ENCODE assay signal across 19 mouse cellular contexts in the genomic region with DNA sequence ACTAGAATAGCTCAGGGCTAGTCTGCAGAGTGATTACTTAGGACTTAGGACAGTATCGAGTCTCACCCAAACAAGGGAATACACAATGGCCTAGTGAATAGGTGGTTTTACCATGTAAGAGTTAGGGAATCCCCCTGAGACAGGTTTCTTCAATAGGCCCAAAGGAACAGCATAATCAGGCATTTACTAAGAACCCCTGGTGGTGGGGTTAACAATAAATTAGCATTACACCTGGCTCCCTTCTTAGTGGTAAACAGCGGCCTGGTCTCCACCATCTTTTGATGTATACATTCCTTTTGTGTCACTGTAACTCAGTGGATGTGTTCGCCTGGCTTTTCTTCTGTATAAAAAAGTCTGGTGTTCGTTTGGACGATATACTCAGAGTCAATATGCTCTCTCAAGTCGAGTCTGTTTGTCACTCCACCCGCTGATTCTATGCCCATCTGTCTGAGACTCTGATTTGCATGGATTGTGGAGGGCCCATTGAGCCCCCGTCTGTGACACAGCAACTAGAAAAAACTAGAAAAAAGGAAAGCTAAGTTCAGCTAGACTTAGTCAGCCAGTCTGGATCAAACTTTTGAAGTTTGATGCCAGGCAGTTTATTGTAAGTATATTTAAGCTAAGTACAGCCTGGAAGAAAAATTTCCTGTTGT.
"Had no signal": no experiment of that assay in that cellular context is flagged by ENCODE, and none has a peak within 500 bp of the region (broad histone marks: within the 10 kb centered on the region; RNA-seq: fewer than 3 reads in every experiment).

No protein-coding gene starts in this region.

- H3K9ac ChIP-seq: limb, embryonic 12.5 days; liver, embryonic 13.5 days; liver, postnatal 0 days; lung, embryonic 15.5 days; midbrain, embryonic 15.5 days; neural tube, embryonic 12.5 days; stomach, embryonic 15.5 days had no signal

- H3K4me1 ChIP-seq: liver, embryonic 13.5 days; megakaryocyte, embryonic 14.5 days; midbrain, embryonic 15.5 days; stomach, embryonic 15.5 days had no signal

- DNase-seq: kidney, adult 9 months; kidney, postnatal 4 days; liver; liver, embryonic 13.5 days; liver, postnatal 0 days; lung, postnatal 14 days; retina, postnatal 1 day; right cerebral cortex, postnatal 4 days; spleen, adult 18-20 months; thymus, adult 2 months; thymus, postnatal 25 days had no signal

- H3K36me3 ChIP-seq: limb, embryonic 12.5 days; liver, embryonic 13.5 days; lung, embryonic 15.5 days; midbrain, embryonic 15.5 days; neural tube, embryonic 12.5 days; stomach, embryonic 15.5 days had no signal

- H3K27ac ChIP-seq: kidney, postnatal 0 days; limb, embryonic 12.5 days; liver, embryonic 13.5 days; lung, embryonic 15.5 days; macrophage; midbrain, embryonic 15.5 days; neural tube, embryonic 12.5 days; stomach, embryonic 15.5 days had no signal

- H3K4me3 ChIP-seq: limb, embryonic 12.5 days; liver, embryonic 13.5 days; lung, embryonic 15.5 days; megakaryocyte, embryonic 14.5 days; midbrain, embryonic 15.5 days; neural tube, embryonic 12.5 days; stomach, embryonic 15.5 days had no signal

- H3K9me3 ChIP-seq: limb, embryonic 12.5 days; liver, embryonic 13.5 days; lung, embryonic 15.5 days; megakaryocyte, embryonic 14.5 days; midbrain, embryonic 15.5 days; neural tube, embryonic 12.5 days; stomach, embryonic 15.5 days had no signal

- H3K27me3 ChIP-seq: limb, embryonic 12.5 days; liver, embryonic 13.5 days; lung, embryonic 15.5 days; midbrain, embryonic 15.5 days; neural tube, embryonic 12.5 days; stomach, embryonic 15.5 days had no signal
